Mouse (Mus musculus) frontal cortex, adult (tissue): ENCODE data around the gene Trappc6a.
A peak's percentile ranks its signal among the peaks of the same experiment; 100 is the strongest.
"Not testable (repeated sequence)": the region's sequence is repeated elsewhere in the genome, so short reads cannot be mapped to it uniquely, and the experiment has no call there.

ENCODE experiments used
- ATAC-seq: cut with Nextera tagmentation; 2 replicates; pipeline ENCODE4 v1.9.2; 2017; ENCODE audit warnings: mild to moderate bottlenecking, moderate library complexity, mixed read lengths; ENCODE audit not compliant: low TSS enrichment

Trappc6a gene

DNA sequence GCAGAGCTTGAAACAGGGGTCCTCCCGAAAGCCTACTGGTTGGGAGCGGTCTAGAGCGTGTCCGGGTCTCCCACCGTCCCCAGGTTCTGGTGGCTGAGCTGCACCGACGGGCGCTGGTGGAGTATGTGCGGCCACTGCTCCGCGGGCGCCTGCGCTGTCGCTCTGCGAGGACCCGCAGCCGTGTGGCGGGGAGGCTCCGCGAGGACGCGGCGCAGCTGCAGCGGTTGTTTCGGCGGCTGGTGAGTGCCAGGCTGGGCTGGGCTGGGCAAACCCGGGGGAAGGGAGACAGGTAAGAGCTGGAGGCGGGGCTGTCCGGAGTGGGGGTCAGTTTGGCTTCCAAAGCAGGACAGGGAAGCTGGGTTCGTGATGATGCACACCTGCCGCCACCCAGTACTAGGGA is 18.7 kb upstream of the Trappc6a start:
- peak; percentile 38; the same call in 1 of the 2 replicates for ATAC-seq

DNA sequence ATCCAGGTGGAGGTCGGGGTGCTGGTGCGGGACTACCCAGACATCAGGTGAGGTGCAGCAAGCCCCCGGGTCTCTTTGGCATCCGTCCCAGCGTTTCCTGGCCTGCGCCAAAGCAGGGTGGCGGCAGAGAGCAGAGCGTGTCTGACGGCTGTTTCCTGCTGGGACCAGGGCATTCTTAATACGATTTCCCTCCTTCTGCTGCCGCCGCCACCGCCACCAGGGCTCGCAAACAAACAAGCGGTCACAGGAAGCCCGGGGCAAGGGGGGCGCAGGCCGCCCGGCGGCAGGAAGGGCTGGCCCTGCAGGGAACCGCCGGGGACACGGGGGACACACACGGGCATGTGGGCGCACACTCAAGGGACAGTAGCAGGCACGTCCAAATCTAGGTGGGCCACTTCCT is 16.5 kb upstream of the Trappc6a start:
- ATAC-seq = no peak

DNA sequence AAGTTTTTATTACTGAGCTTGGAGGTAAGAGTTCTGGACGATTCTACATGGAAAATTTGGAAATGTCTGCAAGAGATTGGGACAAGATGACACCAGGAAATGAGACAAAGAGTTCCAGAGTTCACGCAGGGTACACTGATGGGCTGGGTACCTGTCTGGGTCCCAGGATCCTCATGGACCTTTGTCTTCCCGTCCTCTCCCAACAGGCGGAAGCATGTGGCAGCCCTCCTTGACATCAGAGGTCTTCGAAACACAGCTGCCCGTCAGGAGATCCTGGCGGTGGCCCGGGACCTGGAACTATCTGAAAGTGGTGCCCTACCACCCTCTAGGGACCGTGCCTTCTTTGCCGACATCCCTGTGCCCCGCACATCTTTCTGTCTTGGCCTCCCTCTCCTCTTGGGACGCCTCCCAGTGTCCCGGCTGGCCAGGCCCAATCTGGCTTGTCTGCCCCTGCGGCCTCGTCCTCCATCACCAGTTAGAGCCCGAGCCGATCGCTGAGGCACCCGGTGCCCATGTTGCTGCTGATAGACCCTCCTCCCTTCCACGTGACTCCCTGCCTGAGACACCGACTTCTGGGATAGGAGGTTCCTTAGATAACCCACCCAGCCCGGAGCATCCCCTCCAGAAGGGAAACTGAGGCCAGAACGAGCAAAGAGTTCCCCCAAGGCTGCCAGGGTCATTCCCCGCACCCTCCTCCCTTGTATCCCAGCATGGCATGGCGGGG is 13.3 kb upstream of the Trappc6a start:
- no peak for ATAC-seq

DNA sequence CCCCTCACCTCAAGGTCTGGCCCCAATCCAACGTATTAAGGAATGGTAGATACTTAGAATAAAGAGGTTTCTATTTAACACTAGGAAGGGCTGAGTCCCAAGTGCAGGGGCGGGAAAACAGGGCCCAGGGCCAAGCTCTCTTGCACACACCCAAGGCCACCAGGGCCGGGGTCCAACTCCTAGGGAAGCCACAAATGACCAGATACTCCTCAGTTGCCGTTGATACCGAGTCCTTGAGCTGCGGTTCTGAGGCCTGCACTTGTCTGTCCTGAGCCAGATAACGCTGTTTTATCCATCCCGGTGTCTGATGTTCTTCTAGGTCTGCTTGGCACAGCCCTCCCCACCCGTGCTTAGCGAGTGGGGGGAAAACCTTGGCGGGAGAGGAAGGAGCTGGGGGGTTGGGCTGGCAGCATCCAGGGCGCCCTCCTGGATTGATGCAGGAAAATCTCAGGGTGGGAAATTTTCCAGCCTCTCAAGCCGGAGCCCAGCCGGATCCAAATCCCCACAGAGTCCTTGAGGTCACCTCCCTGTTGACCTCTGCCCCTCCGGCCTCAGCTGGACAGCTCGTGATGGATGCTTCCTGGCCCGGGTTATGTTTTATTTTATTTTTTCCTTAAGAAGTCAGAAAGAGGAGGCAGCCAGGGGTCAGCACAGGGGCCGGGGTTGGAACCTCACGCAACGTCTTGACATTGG is 12.5 kb upstream of the Trappc6a start:
- ATAC-seq = no peak

DNA sequence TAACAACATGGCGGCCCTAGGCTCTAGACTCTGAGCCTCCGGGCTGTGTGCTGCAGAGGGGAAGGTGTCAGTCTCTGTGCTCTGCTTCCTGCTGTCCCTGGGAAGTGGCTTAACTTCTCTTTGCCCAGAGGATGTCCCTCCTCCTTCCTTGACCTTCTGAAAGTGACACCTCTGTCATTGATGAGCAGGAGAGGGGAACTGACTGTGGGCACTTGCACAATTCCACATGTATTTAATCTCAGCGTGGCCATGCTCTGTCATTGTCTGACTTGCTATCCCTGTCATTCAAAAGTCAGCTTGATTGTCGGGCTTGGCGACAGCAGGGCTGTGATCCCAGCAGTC is 12.0 kb upstream of the Trappc6a start:
- no peak for ATAC-seq

DNA sequence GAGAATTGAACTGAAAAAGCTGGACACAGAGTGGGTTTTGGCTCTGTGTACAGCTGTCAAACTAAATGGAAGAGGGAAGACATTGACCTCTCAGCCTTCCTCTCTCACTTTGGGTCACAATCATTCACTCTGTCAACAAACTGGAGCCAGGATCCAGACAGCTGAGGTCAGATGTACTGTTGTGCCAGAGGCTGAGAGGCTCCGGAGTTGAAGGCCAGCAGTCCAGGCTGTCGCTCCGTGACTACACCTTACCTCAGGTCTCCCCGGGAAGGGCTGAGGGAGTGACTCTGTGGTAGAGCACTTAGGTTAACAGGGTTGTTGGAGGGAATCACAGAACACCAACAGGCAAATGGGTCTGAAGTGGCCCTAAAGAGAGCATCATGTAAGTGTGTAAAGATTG is 9.9 kb upstream of the Trappc6a start:
- no peak for ATAC-seq

DNA sequence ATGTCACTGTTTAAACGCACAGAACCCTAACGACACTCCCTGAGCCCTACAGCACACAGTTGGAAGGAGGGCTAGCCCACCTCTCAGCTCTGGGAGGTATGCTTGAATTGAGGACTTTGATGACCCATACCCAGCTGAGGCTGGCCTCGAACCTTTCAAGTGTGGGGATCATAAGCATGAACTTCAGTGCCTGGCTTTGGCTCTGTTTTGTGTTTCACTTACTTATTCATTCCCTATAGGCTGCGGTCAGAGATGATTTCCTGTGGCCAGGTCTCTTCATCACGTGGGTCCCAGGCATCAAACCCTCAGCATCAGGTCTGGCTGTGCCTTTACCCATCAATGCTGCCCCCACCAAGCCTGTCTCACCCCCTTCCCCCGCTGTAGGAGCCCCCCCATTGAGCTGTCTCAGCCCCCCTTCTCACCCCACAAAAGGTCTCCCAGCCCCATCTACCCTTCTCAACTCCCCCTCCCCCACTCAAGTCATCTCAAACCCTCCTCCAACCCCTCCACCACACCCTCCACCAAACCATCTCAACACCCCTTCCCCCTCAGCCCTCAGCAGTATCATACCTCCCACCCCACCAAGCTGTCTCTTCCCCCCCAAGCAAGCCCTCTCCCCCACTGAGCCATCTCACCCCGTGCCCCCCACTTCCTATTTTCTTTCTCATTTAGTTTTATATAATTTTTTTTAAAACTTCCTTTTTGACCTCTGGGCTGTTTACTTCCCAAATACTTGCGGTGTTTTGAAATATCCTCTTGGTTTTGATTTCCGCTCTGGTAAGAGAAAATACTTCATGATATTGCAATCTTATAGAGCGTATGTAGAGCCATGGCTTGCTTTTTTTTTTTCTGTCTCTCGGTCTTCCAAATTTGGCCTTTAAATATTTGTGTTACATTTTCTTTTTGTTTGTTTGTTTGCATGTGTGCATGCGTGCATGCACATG is 7.5 kb upstream of the Trappc6a start:
- ATAC-seq = no peak

DNA sequence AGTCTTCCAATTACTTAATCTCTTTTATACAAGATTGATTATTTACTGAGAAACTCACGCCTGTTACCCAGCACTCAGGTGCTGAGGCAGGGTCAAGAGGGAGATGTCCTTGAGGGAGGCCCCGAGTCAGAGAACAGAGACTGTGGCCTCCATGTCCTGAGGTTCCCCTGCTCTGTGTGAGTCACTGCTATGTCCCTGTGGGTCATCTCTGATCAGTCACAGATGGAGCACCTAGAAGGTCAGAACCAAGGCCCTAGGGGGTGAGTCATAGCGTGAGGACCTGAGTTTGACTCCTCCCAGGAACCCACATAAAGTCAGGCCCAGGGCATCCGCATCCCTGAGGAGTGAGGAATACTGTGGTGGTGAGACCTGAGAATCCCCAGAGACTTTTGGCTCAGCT is 6.5 kb upstream of the Trappc6a start:
- no peak for ATAC-seq

DNA sequence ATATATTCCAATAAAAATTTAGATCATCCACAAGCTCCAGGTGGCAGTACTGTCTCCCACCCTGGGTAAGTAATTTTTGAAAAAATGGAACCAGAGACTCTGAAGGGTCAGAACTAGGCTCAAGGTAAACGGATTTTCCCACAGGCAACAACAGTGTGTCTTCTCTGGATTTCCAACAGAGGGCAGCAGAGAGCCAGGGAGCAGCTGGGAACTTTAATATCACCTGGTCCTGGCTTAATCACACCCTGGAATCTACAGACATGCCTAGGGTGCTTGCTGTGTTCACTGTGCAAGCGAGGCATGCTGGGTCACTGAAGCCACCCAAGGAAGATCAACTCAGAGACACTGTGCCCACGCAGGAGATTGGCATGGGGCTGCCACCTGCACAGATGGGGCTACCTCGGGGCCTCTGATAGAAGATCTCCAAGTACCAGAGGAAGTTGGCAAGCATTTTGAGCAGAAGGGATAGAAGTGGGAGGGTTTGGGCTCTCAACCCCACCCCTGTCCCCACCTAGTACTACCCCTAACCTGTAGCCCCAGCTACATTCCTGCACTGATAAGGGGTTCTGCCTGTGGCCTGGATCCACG is 4.6 kb upstream of the Trappc6a start:
- ATAC-seq = peak; percentile 31; the same call in 1 of the 2 replicates

DNA sequence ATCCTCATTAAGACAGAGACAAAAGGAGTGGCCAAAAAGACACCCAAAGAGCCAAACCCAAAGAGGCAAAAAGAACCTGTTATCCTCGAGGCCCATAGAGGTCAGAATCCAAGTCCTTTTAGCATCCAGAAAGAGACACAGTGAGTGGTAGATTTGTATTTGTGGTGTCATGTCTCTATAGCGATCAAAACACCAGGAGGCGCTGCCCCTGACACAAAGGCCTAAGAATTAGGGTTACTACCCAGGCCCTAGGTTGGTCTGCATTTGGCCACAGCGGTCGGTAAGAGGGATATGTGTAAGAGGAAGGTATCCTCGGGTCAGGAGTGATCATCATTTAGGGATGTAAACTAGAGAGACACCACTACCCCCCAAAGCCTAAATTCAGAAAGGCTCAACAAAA is 1.9 kb upstream of the Trappc6a start:
- no peak for ATAC-seq

DNA sequence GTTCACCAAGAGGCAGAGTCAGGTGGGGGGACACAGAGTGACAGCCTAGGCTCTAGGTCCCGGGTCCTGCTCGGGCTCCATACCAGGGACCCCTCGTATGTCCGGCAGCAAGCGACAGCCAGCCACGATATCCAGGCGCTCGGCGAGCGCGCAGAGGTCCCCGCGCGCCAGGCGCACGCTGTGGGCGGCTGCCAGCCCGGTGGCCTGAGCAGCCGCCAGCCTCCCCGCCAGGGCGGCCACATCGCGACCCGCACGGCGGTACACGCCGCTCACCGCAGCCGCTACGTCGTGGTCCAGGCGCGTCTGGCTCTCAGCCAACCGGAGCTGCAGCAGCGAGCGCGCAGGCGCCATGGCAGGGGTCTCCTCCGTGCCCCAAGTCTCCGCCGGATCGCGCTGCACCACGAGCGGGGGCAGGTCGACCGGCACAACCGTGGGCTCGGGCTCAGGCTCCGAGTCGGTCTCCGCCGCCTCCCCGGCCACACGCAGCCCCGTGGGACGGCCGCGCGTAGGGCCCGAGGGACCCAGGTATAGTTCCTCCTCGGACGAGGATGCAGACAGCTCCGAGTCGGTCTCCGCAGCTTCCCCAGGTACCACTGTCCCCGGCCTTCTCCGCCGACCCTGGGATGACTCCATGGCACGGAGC is 1.1 kb upstream of the Trappc6a start:
- no peak for ATAC-seq

DNA sequence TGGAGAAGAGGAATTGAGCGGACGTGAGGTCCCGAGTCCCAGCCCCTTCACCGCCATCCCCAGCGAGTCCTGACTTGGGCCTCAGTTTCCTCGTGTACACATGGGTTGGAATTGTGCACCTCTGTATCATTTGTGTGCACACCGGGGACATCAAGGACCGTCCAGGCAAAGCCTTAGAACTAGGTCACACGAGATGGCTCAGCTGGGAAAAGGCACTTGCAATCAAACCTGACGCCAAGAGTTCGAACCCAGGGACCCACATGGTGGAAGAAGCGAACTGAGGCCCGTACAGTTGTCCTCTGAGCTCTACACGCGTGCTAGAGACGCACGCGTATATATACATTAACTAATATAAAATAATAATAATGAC is 598 bp upstream of the Trappc6a start:
- no peak for ATAC-seq

DNA sequence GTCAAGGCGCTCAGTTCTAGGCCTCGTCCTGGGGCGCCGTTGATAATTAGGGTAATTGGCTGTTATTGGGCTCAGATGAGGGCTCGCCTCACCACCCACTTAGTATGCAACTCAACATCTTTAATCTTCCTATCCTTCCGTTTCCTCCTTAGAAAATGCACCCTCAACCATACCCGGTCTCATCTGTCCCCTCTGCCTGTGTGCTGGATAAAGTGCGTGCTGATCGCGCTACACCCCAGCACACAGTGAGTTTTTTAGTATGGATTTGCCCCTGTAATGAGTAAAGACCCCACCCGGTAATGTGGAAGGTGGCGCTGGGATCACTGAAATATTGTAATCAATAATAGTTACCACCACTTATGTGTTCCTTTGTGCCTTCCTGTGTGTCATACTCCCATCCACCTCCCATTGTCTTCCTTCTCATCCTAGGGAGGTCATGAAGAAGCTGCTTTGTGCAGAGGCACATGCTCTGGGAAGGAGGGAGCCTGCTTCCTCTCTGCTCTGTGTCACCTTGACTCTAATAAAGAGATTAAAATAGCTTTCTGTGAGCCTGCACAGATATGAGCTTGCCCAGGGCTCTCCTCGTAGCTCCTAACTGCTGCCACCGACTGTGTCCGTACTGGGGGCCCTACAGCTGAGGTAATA is 851 bp downstream of the Trappc6a start:
- ATAC-seq = 0 out of 2 replicates have a peak, but pooled peaks have one; percentile 6

DNA sequence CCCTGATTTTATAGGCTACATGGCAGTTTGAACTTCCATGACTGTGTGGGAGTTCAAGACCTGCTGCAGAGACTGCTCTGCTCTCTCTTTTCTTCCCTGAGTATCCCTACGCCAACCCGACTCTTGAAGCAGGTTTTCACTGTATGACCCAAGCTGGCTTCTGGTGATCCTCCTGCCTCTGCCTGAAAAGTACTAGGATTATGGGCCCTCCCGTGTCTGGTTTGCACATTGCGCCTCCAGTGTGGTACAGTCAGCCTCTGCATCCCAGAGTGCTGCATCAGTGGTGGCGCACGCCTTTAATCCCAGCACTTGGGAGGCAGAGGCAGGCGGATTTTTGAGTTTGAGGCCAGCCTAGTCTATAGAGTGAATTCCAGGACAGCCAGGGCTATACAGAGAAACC is 1.6 kb downstream of the Trappc6a start:
- ATAC-seq = no peak

DNA sequence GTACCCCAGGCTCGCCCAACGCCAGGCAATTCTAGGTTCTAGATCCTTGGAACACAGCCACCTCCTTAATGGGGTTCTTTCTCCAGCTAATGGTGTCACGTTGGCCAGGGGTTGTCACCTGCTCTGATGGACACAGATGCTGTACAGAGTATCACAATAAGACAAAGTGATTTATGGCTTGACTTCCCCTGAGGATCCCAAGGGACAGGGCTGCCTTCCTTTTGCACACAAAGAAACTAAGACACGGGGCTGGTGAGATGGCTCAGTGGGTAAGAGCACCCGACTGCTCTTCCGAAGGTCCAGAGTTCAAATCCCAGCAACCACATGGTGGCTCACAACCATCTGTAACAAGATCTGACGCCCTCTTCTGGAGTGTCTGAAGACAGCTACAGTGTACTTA is 3.7 kb downstream of the Trappc6a start:
- ATAC-seq = not testable (repeated sequence)

DNA sequence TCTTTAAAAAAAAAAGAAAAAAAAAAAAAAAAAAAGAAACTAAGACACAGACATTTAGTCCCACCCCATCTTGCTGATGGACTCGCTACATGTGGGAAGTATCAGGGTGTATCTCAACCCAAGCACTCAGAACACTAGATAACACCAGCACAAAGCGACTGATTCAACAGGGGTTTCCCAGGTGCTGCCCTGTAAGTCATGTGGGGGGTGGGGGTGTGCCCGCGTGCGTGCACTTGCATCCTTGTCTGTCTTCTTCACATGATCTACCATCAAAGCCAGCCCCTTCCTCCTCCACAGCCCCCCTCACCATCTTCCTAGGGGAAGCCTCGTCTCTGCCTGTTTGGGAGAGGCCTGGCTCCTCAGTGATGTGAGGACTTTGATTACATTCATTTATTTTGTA is 4.2 kb downstream of the Trappc6a start:
- ATAC-seq = no peak

DNA sequence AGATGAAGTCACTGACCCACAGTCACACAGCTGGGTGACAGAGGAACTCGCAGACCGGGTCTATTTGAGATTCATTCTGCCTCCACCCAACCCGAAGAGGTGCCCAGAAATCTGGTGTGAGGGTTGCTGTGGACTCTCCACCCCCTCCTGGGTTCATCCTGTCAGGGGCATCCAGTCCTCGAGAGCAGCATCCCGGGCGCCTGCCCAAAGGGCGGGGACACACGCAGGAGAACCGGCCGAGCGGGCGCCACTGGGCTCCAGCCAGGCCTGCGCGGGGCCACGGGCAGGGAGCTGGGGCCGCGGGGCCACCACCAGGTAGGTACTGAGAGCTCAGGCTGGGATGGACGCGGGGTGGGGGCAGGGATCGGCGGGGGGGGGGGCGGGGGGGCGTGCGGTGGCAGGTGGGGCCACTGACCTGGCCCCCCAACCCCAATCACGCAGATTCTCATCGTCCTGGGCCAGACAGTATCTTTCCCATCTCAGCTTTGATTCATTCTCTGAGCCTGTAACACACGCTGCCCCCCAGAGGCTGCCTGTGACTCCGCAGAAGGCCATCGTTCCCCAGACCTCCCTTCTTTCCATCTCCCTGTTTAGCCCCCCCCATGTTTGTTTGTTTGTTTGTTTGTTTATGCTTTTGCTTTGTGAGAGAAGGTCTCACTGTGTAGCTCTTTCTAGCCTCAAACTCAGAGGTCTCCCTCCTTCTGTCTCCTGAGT is 9.6 kb downstream of the Trappc6a start, which contains the start of gene Nkpd1:
Gene Nkpd1, plus strand, starts transcription at position 187 of the 714 bp plus-strand sequence.
- ATAC-seq = peak; percentile 72; the same call in 1 of the 2 replicates

DNA sequence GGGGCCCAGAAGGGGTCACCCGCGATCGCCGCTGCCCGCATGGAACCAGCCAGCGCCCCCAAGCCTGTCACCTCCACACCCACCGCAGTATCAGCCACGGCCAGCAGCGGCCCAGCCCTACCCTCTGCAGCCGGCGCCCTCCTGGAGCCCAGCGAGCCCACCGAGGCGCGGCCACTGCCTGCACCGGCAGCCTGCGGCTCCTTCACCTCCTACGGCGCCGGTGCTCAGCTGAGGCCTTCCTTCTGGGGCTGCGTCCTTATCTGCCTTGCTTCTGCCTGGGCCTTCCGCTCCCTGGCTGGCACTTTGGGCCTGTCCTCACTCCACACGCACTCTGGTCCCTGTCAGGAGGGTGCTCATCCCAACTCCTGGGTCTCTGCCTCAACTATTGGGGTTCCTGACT is 11.8 kb downstream of the Trappc6a start:
- no peak for ATAC-seq

DNA sequence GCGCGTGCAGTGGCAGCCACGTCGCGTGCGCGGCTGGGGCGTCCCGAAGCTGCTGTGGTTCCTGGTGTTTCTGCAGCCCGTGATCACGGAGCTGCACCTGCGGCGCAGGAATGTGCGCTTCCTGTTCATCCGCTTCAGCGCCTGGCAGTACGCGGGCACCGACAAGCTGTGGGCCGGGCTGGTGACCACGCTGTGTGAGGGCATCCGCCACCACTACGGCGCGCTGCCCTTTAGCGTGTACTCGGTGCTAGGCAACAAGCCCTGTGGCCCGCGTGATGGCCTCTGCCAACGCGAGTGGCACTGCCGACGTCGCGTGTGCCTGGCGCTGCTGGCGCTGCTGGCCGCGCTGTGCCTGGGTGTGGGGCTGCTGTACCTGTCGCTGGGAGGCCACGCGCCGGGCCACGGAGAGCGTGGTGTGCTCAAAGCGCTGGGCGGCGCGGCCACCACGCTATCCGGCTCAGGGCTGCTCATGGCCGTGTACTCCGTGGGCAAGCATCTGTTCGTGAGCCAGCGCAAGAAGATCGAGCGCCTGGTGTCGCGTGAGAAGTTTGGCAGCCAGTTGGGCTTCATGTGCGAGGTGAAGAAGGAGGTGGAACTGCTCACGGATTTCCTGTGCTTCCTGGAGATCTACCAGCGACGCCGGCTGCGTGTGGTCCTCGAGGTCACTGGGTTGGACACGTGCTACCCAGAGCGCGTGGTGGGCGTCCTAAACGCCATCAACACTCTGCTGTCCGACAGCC is 15.0 kb downstream of the Trappc6a start:
- 0 out of 2 replicates have a peak, but pooled peaks have one; percentile 12 for ATAC-seq
